Mouse (Mus musculus) gonadal fat pad, adult 2 months (tissue): ENCODE measurements around the gene Cep128. TPM values are rescaled to one million over a fixed set of nuclear protein-coding genes. Genes with fewer than 3 reads are reported as not detected.

Experiments
- DNase-seq: peaks from one replicate; pipeline ENCODE4 v3.0.0-alpha.2; 2012; ENCODE audit warnings: low read depth
- polyA plus RNA-seq: library from polyadenylated mRNA; depleted of rRNA; stranded (reverse); fragments of >200 nt; gene quantifications from 2 replicates; pipeline ENCODE4 v1.2.3, GENCODE M21; 2012

Cep128 gene
- polyA plus RNA-seq, 1 experiment, result 2.8 TPM

GRCm38 (mm10) chr12:91183304-91183855 is 200.8 kb downstream of the Cep128 start:
- no peak for DNase-seq

DNA sequence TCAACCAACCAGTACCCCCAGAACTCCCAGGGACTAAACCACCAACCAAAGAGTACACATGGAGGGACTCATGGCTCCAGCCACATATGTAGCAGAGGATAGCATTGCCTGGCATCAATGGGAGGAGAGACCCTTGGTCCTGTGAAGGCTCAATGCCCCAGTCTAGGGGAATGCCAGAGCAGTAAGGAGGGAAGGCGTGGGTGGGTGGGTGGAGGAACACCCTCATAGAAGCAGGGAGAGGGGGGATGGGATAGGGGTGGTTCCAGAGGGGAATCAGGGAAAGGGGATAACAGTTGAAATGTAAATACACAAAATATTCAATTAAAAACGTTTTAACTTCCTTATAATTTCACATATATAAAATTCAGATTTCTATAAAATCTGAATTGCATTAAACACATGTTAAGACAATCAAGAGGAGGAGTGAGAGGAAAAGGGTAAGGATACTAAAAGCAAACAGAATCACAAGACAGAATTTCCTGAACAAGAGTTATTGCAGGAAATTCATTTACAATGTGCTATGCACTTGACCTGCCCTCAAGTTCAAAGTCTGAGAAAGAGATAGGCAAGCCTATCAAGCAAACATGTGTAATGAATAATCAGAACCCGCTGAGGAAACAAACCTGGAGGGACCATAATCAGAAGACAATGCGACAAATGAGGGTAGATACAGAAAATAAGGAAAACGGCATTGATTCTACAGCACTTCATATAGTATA is 207.2 kb downstream of the Cep128 start:
- DNase-seq, result no peak

DNA sequence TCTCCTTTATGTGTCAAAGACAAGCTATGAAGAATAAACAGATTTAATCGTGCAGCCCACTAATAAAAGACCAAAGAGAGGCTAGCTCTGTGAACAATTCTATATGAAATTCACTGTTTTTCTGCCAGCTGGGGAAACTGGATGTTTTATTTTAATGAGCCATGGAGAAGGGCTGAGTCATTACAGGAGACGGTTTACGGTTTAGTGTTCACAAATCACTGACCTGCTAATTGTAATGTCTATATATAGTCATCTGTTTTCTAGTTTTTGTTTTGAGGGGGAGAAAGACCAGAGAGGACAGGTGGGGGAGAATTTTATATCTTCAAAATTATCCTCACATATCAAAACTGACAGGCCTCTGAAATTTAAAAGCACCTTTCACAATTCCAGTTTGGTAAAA is 212.6 kb downstream of the Cep128 start:
- DNase-seq, result no peak

DNA sequence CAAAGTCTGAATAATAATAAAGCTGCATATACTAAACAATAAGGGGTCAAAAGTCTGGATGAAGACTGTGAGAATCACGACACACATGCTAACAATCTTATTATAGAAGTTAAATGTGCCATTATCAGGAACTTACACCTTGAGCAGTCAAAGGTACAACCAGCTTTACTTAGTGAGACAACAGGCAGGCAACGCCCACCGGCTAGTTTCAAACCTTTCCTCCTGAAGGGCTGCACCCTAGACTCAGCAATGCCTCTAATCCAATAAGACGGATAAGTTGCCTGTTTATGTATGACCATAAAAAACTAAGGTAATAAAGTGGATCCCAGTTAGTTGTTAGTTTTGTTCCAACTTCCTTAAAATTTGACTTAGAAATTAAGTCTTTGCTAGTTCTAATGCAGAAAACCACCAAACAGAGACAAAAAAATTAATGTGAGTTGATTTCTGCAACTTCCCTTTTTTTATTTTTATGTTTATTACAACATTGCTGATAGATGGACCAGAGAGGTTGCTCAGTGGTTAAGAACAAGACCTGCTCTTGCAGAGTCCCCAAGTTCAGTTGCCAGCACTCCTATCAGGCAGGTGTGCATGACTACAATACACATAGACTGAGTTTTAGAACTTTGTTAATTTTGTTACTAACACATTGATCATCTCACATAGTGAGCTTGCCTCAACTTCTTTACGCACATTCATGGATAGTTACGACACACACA is 223.0 kb downstream of the Cep128 start:
- no peak for DNase-seq

GRCm38 (mm10) chr12:91158481-91158880 is 225.7 kb downstream of the Cep128 start:
- DNase-seq, result no peak

- DNase-seq, result no peak
These were observed 230.2 kb downstream of the Cep128 start for GRCm38 (mm10) chr12:91154052-91154451.

- DNase-seq, result no peak
These were observed 235.1 kb downstream of the Cep128 start for GRCm38 (mm10) chr12:91149152-91149551.

GRCm38 (mm10) chr12:91134740-91135517 is 249.3 kb downstream of the Cep128 start:
- DNase-seq, result no peak

- no peak for DNase-seq
These were observed 269.2 kb downstream of the Cep128 start for GRCm38 (mm10) chr12:91115054-91115453.

GRCm38 (mm10) chr12:91103316-91103715 is 280.9 kb downstream of the Cep128 start:
- DNase-seq, result no peak

GRCm38 (mm10) chr12:91097869-91098268 is 286.3 kb downstream of the Cep128 start:
- DNase-seq, result no peak

DNA sequence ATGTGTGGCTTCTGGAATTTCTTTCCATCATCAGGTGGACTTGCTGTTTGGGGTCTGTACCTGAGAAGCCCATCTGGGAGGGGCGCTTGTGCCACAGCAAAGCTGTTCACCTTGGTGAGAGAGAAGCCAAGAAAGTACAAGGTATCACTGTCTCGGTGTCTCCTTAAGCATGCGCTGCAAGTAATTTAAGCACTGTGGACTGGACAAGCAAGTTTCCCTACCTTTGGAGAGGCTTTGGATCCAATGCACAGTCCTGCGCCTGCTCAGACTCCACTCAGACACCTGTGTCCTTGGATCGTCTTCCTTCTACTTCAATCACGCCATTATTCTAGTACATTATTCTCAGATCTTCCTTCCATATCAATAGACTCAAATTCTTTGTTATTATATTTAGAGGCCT is 288.0 kb downstream of the Cep128 start:
- DNase-seq, result no peak

- DNase-seq, result no peak
These were observed 295.9 kb downstream of the Cep128 start for GRCm38 (mm10) chr12:91088271-91088670.

GRCm38 (mm10) chr12:91085967-91086366 is 298.2 kb downstream of the Cep128 start:
- DNase-seq, result no peak

DNA sequence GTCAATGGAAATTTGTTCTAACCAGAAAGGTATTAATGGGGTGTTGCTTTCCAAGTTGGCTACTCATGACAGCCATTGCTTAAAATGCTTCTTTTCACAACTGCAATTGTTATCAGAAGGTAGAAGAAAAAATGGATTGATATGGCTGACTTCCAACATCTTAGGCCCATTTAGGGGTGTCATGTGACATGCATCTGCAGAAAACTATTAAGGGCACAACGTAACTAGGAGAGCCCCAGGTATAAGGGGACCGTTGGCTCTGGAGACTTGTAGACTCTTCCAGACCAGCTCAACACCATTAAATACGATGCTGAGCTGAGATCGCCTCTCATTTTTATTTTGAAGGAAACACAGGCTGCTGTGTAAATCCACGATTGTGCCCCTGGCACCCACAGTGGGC is 308.6 kb downstream of the Cep128 start:
- DNase-seq, result no peak

DNA sequence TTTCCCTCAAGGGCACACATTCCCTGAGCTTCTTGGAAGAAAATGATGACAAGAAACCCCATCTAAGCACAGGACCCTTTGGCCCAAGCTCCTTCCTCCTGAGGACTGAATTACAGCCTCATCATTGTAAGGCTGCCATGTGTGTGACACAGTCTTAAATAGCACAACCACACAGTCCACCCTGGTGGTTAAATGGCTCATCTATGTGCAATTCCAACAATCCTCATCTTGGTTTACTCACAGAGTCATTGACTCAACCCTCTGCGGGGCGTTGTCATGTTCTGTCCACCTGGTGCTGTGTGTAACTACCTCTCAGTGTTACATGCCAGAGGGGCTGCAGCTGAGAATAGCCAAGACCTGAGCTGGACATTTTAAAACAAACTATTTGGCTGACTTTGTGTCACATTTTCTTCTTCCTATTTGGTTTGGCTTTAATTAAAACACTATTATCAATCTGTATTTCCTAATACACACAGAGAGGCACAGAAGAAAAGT is 313.6 kb downstream of the Cep128 start:
- no peak for DNase-seq

- DNase-seq, result no peak
These were observed 317.1 kb downstream of the Cep128 start for GRCm38 (mm10) chr12:91067083-91067441.

- DNase-seq, result no peak
These were observed 317.7 kb downstream of the Cep128 start for GRCm38 (mm10) chr12:91066286-91067082.

- no peak for DNase-seq
These were observed 318.8 kb downstream of the Cep128 start for GRCm38 (mm10) chr12:91065423-91065822.

DNA sequence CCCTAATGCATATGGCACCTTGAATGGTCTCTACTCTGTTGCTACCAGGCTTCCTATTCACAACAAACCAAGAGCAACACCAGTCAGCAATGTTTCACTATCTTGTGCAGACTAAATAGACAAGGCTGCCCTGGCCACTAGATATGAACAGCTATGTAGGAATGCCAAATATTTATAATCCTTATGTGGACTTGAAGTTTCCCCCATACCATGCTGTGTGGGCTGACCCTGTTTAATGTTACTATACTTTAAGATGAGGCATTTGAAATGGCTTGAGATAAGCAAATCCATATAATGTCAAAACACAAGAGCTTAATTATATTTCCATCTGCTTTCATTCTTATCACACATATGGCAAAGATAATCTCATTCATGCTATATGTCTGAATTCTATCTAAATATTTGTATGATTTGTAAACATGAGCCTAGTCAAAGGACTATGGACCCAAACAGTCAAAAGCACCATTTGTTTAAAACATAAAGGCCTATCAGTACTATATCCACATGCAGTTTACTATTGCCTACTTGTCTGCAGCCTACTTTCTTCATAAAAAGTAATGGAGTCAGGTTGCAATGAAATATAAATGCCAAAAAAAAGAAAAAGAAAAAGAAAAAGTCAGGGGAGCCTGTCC is 319.7 kb downstream of the Cep128 start:
- DNase-seq, result no peak
